Mouse (Mus musculus) kidney, adult 8-10 months (tissue): ENCODE results near the gene Larp4b.
"Not testable (repeated sequence)": the region's sequence is repeated elsewhere in the genome, so short reads cannot be mapped to it uniquely, and the experiment has no call there.

Source experiments
- DNase-seq, 2 experiments: peaks; one replicate each; pipeline ENCODE4 v3.0.0; 2022

Larp4b gene

GRCm38 (mm10) chr13:9093316-9094155 is at the start of gene Larp4b:
Gene Larp4b (plus strand): TSS chr13:9093881.
- peak; percentile 95 to 97 for DNase-seq

GRCm38 (mm10) chr13:9044731-9045130 is 49.0 kb upstream of the Larp4b start:
- DNase-seq, result no peak

GRCm38 (mm10) chr13:9052049-9052691 is 41.5 kb upstream of the Larp4b start:
- not testable (repeated sequence) for DNase-seq

GRCm38 (mm10) chr13:9057277-9057676 is 36.4 kb upstream of the Larp4b start:
- DNase-seq, result peak in 1 of 2 experiments; percentile 49

GRCm38 (mm10) chr13:9058706-9059105 is 35.0 kb upstream of the Larp4b start:
- no peak for DNase-seq

GRCm38 (mm10) chr13:9061394-9061793 is 32.3 kb upstream of the Larp4b start:
- no peak for DNase-seq

GRCm38 (mm10) chr13:9064196-9064595 is 29.5 kb upstream of the Larp4b start:
- peak; percentile 73 to 79 for DNase-seq

GRCm38 (mm10) chr13:9066107-9066506 is 27.6 kb upstream of the Larp4b start:
- DNase-seq, result no peak

GRCm38 (mm10) chr13:9071008-9071407 is 22.7 kb upstream of the Larp4b start:
- no peak for DNase-seq

- no peak for DNase-seq
Measured at GRCm38 (mm10) chr13:9073818-9074217, 19.9 kb upstream of the Larp4b start.

GRCm38 (mm10) chr13:9075825-9076592 is 17.7 kb upstream of the Larp4b start:
- no peak for DNase-seq

- DNase-seq, result no peak
Measured at GRCm38 (mm10) chr13:9082128-9082883, 11.4 kb upstream of the Larp4b start.

- DNase-seq, result peak; percentile 37
Measured at GRCm38 (mm10) chr13:9094186-9094980, 702 bp downstream of the Larp4b start.

- no peak for DNase-seq
Measured at GRCm38 (mm10) chr13:9099289-9099688, 5.6 kb downstream of the Larp4b start.

GRCm38 (mm10) chr13:9100517-9100916 is 6.8 kb downstream of the Larp4b start:
- no peak for DNase-seq

GRCm38 (mm10) chr13:9106246-9106645 is 12.6 kb downstream of the Larp4b start:
- no peak for DNase-seq

GRCm38 (mm10) chr13:9106992-9107858 is 13.5 kb downstream of the Larp4b start:
- no peak for DNase-seq

GRCm38 (mm10) chr13:9113735-9114134 is 20.1 kb downstream of the Larp4b start:
- DNase-seq, result no peak

GRCm38 (mm10) chr13:9120835-9121542 is 27.3 kb downstream of the Larp4b start:
- DNase-seq, result no peak

- no peak for DNase-seq
Measured at GRCm38 (mm10) chr13:9122045-9122444, 28.4 kb downstream of the Larp4b start.
